Mouse (Mus musculus) thymus, adult 18-20 months (tissue): Measurements from ENCODE around the gene Atad2b.
"Not testable (repeated sequence)": the region's sequence is repeated elsewhere in the genome, so short reads cannot be mapped to it uniquely, and the experiment has no call there.

Experiments
- DNase-seq, 2 experiments: peaks; one replicate each; pipeline ENCODE4 v3.0.0; 2022; ENCODE audit warnings: mixed read lengths in 2 of 2

Gene Atad2b

DNA sequence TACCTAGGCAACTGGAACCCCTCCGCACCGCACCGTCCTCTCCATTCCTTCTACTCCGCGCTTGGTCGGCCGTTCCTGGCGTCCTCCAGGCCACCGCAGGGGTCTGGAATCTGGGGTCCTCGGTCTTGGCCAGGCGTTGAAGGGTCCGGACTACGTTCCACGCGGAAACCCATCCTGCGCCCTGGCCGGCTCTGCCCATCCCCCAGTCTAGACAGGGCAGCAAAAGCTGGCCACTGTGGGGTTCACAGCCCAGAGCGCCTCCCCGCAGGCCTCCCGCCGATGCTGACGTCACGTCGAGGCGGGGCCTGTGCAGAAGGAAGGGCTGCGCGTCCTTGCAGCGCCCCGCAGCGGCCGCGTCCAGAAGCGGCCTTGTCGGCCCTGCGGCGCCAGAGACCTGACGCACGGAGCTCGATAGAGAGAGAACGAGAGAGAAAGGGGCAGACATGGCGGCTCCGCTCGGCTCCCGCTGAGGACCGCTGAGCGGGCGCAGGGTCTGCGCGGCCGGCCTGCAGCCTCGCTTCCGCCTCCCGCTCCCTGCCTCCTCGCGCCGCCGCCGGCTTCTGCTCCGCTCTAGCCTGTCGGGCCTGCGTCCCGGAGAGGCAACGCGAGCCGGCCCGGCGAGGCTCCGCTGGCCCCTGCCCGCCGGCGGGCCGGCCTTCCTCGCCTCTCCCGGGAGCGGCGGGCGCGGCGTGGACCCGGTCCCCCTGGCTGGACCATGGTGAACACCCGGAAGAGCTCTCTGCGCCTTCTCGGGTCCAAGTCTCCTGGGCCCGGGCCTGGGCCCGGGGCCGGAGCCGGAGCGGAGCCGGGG is at the start of gene Atad2b:
Gene Atad2b, plus strand, starts transcription at position 360 of the 811 bp plus-strand sequence.
- peak; percentile 94 for DNase-seq

DNA sequence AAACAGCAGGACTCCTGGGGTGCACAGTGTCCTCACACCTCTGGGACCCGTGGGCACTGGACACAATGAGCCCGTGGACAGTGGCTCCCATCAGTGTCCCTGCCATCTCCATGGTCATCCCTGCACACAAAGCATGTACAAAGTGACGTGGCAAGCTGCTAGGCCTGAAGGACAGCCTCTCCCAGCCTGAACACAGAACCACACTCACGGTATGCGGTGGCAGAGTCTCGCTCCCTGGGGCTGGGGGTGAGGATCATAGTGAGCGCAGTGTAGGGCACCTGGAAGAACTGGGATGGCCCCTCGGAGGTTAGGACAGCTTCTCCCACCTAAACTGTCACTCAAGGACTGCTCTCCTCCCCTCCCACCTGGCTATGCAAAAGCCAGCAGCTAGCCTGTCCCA is 48.2 kb upstream of the Atad2b start:
- DNase-seq: no peak

DNA sequence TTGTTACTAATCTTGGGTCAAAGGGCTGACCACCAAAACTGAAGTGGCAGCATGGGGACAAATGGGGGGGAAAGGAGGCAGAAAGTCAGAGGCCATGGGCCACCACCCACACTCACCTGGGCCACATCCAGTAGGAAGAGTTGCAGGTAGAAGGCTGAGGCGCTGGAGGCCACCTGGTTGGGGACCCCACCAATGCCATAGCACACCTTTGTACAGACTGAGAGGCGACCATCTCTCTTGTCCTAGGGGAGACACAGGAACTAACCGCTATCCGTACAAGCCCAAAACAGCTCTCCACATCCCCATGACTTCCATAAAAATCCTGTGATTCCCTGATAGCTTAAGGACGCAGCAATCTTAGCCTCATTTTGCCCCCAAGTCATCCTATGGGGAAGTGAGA is 45.9 kb upstream of the Atad2b start:
- no peak for DNase-seq

- no peak for DNase-seq
Measured at GRCm38 (mm10) chr12:4872273-4872672, 44.9 kb upstream of the Atad2b start.

GRCm38 (mm10) chr12:4872983-4873477 is 44.1 kb upstream of the Atad2b start:
- DNase-seq: no peak

DNA sequence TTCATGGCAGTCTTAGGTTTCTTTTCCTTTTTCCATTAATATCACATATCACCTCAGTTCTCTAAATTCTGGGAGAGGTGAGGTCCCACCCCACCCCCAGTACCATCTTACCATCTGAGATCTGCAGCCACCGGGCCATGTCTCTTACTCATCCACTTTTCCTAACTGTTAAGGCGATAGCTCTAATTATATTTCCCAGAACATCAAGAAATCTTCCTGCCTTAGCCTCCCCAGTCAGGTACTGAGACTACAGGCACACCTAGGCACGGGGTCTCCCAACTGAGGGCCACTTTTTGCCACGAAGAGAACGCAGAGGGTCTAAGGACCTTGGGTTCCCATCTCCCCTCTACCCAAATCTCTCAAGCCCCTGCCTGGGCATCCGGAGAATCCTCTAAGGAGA is 43.6 kb upstream of the Atad2b start:
- DNase-seq: no peak

GRCm38 (mm10) chr12:4874161-4874927 is 42.8 kb upstream of the Atad2b start, which contains the start of gene Mfsd2b:
Gene Mfsd2b (minus strand): TSS chr12:4874359.
- DNase-seq: peak; percentile 54 to 66

DNA sequence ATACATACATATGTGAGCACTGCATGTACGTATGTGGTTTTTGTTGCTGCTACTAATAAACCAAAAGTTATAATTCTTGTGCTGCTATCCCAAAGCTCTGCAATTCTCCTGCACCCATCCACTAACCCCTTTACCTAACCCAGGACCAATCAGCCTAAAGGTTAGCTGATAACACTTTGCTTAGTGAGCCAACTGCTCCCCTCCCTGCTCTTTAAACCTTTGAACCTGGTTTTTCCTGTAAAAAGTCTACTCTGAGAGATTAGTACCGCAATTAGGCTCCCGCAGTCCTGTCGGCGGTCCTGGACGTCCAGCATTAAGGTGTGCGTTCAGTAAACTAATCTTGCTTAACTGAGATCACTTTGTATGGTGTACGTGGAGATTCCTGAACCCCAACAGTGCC is 41.5 kb upstream of the Atad2b start:
- no peak for DNase-seq

DNA sequence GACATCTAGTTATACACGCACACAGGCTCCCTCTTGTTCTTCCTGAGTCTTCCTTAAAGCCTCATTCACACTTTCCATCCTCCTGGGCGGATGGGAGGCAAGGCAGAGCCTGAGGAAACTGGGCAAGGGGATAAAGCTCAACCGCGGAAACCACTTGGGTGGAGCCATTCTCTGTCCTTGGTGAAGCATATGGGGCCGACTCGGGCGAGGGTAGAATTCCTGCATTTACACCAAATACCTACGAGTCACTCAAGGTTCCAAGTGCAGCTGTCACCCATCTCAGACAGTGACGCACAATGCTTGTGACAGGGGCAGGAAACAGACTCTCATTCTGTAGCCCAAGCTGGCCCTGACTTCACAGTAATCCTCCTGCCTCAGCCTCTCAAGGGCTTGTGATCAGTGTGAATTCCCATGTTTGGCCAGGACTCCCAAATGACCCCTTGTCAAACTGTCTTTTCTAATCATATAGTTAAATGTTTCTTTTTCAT is 38.8 kb upstream of the Atad2b start:
- no peak for DNase-seq

- no peak for DNase-seq
Measured at GRCm38 (mm10) chr12:4879048-4879447, 38.1 kb upstream of the Atad2b start.

GRCm38 (mm10) chr12:4882086-4882485 is 35.1 kb upstream of the Atad2b start:
- DNase-seq: no peak

GRCm38 (mm10) chr12:4885062-4885461 is 32.1 kb upstream of the Atad2b start:
- no peak for DNase-seq

DNA sequence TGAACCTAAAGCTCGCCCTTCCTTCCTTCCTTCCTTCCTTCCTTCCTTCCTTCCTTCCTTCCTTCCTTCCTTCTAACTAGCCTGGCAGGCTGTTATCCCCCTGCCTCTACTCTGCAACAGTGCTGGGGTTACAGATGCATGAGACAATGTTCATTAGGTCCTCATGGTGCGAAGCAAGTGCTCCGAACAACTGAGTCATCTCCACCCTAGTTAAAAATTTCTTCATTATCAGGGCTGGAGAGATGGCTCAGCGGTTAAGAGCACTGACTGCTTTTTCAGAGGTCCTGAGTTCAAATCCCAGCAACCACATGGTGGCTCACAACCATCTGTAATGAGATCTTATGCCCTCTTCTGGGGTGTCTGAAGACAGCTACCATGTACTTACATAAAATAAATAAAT is 30.6 kb upstream of the Atad2b start:
- not testable (repeated sequence) for DNase-seq

- no peak for DNase-seq
Measured at GRCm38 (mm10) chr12:4888739-4889138, 28.4 kb upstream of the Atad2b start.

- no peak for DNase-seq
Measured at GRCm38 (mm10) chr12:4889251-4889650, 27.9 kb upstream of the Atad2b start.

DNA sequence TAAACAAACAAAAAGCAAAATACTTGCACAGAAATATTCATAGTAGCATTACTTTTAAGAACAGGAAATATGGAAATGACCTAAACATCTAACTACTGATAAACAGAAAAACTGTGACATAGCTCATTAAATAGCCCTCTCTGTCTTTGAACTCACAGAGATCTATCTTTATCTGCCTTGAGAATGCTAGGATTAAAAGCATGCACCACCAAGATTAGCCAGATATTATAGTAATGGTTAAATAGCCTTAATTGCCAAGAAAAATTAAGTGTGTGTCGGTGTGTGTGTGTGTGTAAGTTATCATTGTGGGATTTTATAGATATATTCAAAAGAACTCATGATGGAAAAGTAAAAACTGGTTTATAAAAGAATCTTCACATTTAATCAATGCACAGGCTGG is 27.3 kb upstream of the Atad2b start:
- no peak for DNase-seq

DNA sequence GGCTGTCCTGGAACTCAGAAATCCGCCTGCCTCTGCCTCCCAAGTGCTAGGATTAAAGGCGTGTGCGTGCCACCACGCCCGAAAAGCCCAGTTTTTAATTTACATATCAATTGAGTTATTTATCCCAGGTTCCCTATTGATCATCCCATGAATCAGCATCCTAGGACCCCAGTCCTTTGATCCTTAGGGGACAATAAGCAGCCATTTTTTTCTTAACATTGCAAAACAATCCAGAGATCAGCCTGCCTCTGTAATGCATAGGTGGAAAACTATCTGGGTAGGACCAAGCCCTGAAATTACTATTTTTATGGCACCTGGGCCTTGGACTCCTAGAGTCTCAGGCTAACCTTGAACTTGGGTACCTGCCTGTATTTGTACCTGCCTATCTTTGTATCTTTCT is 19.1 kb upstream of the Atad2b start:
- DNase-seq: no peak

- DNase-seq: no peak
Measured at GRCm38 (mm10) chr12:4905946-4906345, 11.2 kb upstream of the Atad2b start.

- DNase-seq: no peak
Measured at GRCm38 (mm10) chr12:4906476-4906875, 10.7 kb upstream of the Atad2b start.

DNA sequence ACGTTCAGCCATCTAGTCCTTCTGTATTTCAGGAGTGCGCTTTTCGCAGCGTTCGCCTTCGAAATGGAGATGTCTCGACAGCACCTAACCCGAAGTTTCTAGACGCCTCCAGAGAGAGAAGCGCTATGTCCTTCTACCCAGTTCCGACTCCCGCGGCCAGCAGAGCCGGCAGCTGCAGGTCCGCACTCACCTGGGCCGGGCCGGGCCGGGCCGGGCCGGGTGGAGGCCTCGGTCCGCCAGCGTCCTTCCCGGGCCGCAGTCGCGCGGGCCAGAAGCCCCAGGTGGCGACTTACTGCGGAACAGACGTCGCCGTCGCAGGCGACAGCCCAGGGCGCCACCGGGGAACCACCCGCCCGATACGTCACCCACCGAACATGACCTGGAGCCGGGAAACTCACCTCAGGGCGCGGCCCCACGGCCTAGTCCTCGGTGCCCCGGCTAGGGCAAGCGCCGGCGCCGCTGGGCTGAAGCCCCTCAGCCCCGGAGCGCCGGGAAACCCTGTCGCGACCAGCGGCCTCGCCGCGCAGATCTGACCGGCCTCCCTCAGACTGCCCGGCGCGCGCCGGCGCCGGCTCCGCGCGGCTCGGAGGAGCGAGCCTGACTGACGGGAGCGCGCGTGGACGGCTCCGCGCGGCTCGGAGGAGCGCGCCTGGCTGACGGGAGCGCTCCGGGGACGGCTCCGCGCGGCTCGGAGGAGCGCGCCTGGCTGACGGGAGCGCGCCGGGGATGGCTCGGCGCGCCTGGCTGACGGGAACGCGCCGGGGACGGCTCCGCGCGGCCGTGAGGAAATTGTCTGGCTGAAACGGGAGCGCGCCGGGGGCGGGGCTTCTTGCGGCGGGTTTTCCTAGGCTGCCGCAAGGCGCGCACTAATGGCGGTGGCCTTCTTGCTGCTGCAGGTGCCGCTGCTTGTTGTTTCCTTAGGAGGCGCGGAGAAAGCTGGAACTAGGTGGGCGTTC is 9.9 kb upstream of the Atad2b start, which contains the start of gene Ubxn2a:
Gene Ubxn2a, minus strand, starts transcription at position 755 of the 956 bp plus-strand sequence.
- peak; percentile 87 to 88 for DNase-seq

GRCm38 (mm10) chr12:4908391-4908790 is 8.8 kb upstream of the Atad2b start:
- no peak for DNase-seq

- DNase-seq: not testable (repeated sequence)
Measured at GRCm38 (mm10) chr12:4910496-4910895, 6.7 kb upstream of the Atad2b start.
